Mouse (Mus musculus) kidney, adult 2 months (tissue): ENCODE data around the gene Spats2l.

Experiments used
- CTCF ChIP-seq: fragments of 200-500 bp; conservative IDR thresholded peaks from 2 replicates; pipeline ENCODE4 v1.5.1; 2011; ENCODE audit warnings: low read depth, mild to moderate bottlenecking, control low read depth, low read length, moderate library complexity, mixed read lengths; ENCODE audit not compliant: insufficient read depth, insufficient read length
- POLR2A ChIP-seq: fragments of 200-500 bp; IDR thresholded peaks from one replicate; pipeline ENCODE4 v1.6.1; 2011; ENCODE audit warnings: low read depth, low read length, control low read depth

- TF ChIP-seq CTCF, result no peak
- no peak for TF ChIP-seq POLR2A
These were observed 1.5 kb downstream of the Spats2l start for GRCm38 (mm10) chr1:57775496-57775790.
